Mouse (Mus musculus) MN1 (cell line): ENCODE data around the gene Vmn1r15.

Source experiments
- DNase-seq: peaks from one replicate; pipeline ENCODE4 v3.0.0-alpha.2; 2016; ENCODE audit warnings: low spot score

Vmn1r15 gene

GRCm38 (mm10) chr6:57257652-57258051 lies at the start of gene Vmn1r15:
TSS of gene Vmn1r15 (plus strand) at chr6:57257952.
- no peak for DNase-seq

- DNase-seq: no peak
These were observed 26.4 kb upstream of the Vmn1r15 start, which contains the start of gene Vmn1r14 for GRCm38 (mm10) chr6:57231386-57231785. TSS of gene Vmn1r14 (plus strand) at chr6:57231686.

GRCm38 (mm10) chr6:57260990-57261389 lies 3.2 kb downstream of the Vmn1r15 start:
- no peak for DNase-seq

- DNase-seq: no peak
These were observed 14.1 kb downstream of the Vmn1r15 start for GRCm38 (mm10) chr6:57271881-57272280.

- no peak for DNase-seq
These were observed 14.8 kb downstream of the Vmn1r15 start for GRCm38 (mm10) chr6:57272517-57272916.

GRCm38 (mm10) chr6:57278952-57279351 lies 21.2 kb downstream of the Vmn1r15 start:
- DNase-seq: no peak
